ENCODE assay signal across 20 mouse cellular contexts in the genomic region with DNA sequence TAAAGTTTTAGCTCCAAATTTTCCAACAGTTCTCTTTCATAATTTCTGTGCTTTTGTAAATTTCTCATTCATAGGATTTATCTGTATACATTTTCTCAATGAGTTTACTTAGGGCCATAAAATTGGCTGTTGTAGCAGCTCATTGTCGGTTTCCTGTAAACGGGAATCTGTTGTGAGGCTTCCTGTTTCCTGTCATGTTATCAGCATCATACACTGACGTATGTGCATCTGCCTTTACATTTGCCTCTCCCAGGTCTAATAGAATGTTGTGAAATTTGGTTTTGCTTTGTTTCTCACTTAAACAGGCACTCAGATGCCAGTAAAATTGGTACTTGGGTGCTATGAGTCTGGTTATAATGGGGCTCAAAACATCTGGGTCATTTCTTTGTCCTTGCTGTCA.
"Had no signal": no experiment of that assay in that cellular context is flagged by ENCODE, and none has a peak within 500 bp of the region (broad histone marks: within the 10 kb centered on the region; RNA-seq: fewer than 3 reads in every experiment).

No protein-coding gene starts in this region.

- H3K27ac ChIP-seq: limb, embryonic 12.5 days; limb, embryonic 15.5 days; liver, embryonic 14.5 days; neural tube, embryonic 12.5 days; neural tube, embryonic 15.5 days; stomach, embryonic 15.5 days had no signal

- H3K4me3 ChIP-seq: limb, embryonic 12.5 days; limb, embryonic 15.5 days; neural tube, embryonic 12.5 days; neural tube, embryonic 15.5 days; stomach, embryonic 15.5 days had no signal

- H3K4me1 ChIP-seq: limb, embryonic 15.5 days had no signal

- H3K27me3 ChIP-seq: neural tube, embryonic 12.5 days; neural tube, embryonic 15.5 days; stomach, embryonic 15.5 days had no signal

- H3K9me3 ChIP-seq: limb, embryonic 12.5 days; limb, embryonic 15.5 days; neural tube, embryonic 12.5 days; neural tube, embryonic 15.5 days; stomach, embryonic 15.5 days had no signal

- ATAC-seq: intestine, postnatal 0 days had no signal

- H3K9ac ChIP-seq: limb, embryonic 12.5 days; limb, embryonic 15.5 days; liver, embryonic 14.5 days; neural tube, embryonic 12.5 days; neural tube, embryonic 15.5 days; stomach, embryonic 15.5 days had no signal

- DNase-seq: kidney, adult 2 months; kidney, postnatal 10 days; kidney, postnatal 4 days; left cerebral cortex, postnatal 4 days; lung, adult 2 months; lung, postnatal 10 days; lung, postnatal 4 days; midbrain, embryonic 14.5 days; right cerebral cortex, adult 18-20 months; right cerebral cortex, postnatal 14 days; right cerebral cortex, postnatal 4 days; thymus, postnatal 25 days had no signal

- H3K4me2 ChIP-seq: limb, embryonic 12.5 days; limb, embryonic 15.5 days; midbrain, embryonic 11.5 days; neural tube, embryonic 12.5 days; neural tube, embryonic 15.5 days; stomach, embryonic 15.5 days had no signal

- H3K36me3 ChIP-seq: limb, embryonic 12.5 days; limb, embryonic 15.5 days; neural tube, embryonic 12.5 days; neural tube, embryonic 15.5 days; stomach, embryonic 15.5 days had no signal
